Mouse (Mus musculus) MEL (cell line): ENCODE measurements around the gene Tfrc.

Experiments
- CTCF ChIP-seq, 3 experiments: IDR thresholded peaks in 2 of 3; conservative IDR thresholded peaks in 1 of 3; 2 replicates each; pipeline ENCODE4 v1.5.1; 2011 to 2012; ENCODE audit warnings: low read length in 3 of 3, low read depth in 2 of 3, mild to moderate bottlenecking in 2 of 3, improper control_type of control experiment in 1 of 3, inconsistent platforms in 1 of 3, mixed read lengths in 1 of 3, moderate library complexity in 1 of 3; ENCODE audit not compliant: control insufficient read depth in 1 of 3, insufficient read depth in 1 of 3, poor library complexity in 1 of 3, severe bottlenecking in 1 of 3
- JUND ChIP-seq: IDR thresholded peaks from 2 replicates; pipeline ENCODE4 v1.6.1; 2011; ENCODE audit warnings: low read depth, mild to moderate bottlenecking, improper control_type of control experiment, low read length
- NELFE ChIP-seq: IDR thresholded peaks from 2 replicates; pipeline ENCODE4 v1.6.1; 2011; ENCODE audit warnings: low read depth, low read length, improper control_type of control experiment
- POLR2A ChIP-seq, 2 experiments: IDR thresholded peaks; 2 replicates each; pipeline ENCODE4 v1.6.1; 2011 to 2012; ENCODE audit warnings: low read length in 2 of 2, mild to moderate bottlenecking in 2 of 2, control low read depth in 1 of 2, improper control_type of control experiment in 1 of 2, low read depth in 1 of 2, moderate library complexity in 1 of 2; ENCODE audit not compliant: control insufficient read depth in 1 of 2, insufficient read depth in 1 of 2, poor library complexity in 1 of 2
- POLR2AphosphoS2 ChIP-seq: IDR thresholded peaks from 2 replicates; pipeline ENCODE4 v1.6.1; 2011; ENCODE audit warnings: low read length, improper control_type of control experiment
- USF1 ChIP-seq: IDR thresholded peaks from 2 replicates; pipeline ENCODE4 v1.6.1; 2014; ENCODE audit warnings: low read depth, mild to moderate bottlenecking, inconsistent platforms, low read length, improper control_type of control experiment, moderate library complexity
- ZNF384 ChIP-seq: IDR thresholded peaks from 2 replicates; pipeline ENCODE4 v1.6.1; 2012; ENCODE audit warnings: low read depth, mild to moderate bottlenecking, inconsistent platforms, low read length, improper control_type of control experiment

- TF ChIP-seq USF1 = no peak
- TF ChIP-seq CTCF (IDR thresholded peaks at IDR 0.05 in 2 of 3, conservative IDR thresholded peaks at IDR 0.05 in 1 of 3; ENCODE audit: control insufficient read depth in 1 of 3, insufficient read depth in 1 of 3, low read depth in 2 of 3, low read length in 3 of 3, poor library complexity in 1 of 3, severe bottlenecking in 1 of 3) = no peak
- TF ChIP-seq POLR2A (IDR thresholded peaks at IDR 0.05; ENCODE audit: control insufficient read depth in 1 of 2, insufficient read depth in 1 of 2, low read depth in 1 of 2, low read length in 2 of 2, poor library complexity in 1 of 2) = peak in 1 of 2 experiments; percentile 50; a peak in 1 of 4 replicates
- TF ChIP-seq NELFE = no peak; the same call in 1 of the 2 replicates
- TF ChIP-seq POLR2AphosphoS2 = no peak
- no peak for TF ChIP-seq ZNF384
- TF ChIP-seq JUND = no peak
Observed at GRCm38 (mm10) chr16:32634183-32634582, 25.5 kb downstream of the Tfrc start.
